Mouse (Mus musculus): ENCODE results near the gene Rdh16f1.

DNA sequence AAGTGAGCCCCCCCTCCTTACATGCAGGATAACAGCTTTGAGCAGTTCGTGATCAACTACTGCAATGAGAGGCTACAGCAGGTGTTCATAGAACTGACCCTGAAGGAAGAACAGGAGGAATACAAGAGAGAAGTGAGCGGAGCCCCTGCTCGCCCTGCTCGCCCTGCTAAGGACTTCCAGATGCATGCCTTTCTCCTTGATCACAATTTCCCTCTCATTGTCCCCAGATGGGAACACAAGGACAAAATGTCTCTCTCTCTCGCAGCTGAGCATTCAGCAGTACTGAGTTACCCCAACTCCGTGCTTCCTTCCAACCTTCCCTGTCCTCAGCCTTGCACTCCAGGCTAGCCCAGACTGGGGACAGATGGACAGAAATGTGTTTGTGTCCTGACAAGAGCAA lies 46.9 kb upstream of the Rdh16f1 start:
- TF ChIP-seq CTCF (IDR thresholded peaks at IDR 0.05; ENCODE audit: control insufficient read depth, insufficient read depth, low read length) = no peak
- no peak for TF ChIP-seq POLR2A (IDR thresholded peaks at IDR 0.05; ENCODE audit: borderline replicate concordance, control insufficient read depth, low read depth, low read length)

All from bone marrow, adult 2 months (tissue).